Mouse (Mus musculus) midbrain, postnatal 0 days (tissue): ENCODE measurements around the gene Olfr800. TPM values are rescaled to one million over a fixed set of nuclear protein-coding genes. Genes with fewer than 3 reads are reported as not detected.

Source experiments
- ATAC-seq: fragments of 200-750 bp; cut with Nextera tagmentation; 2 replicates; pipeline ENCODE4 v1.8.0; 2017; ENCODE audit warnings: moderate number of reproducible peaks, mild to moderate bottlenecking, moderate TSS enrichment, moderate library complexity; ENCODE audit not compliant: low FRiP score
- DNase-seq: peaks from one replicate; pipeline ENCODE4 v3.0.0-alpha.2; 2015; ENCODE audit warnings: low spot score
- H3K27ac ChIP-seq: fragments of 300-500 bp; sonication (generic); 2 replicates; pipeline ENCODE4 v1.5.1; 2014; ENCODE audit warnings: low read depth, mild to moderate bottlenecking, low read length, mixed read lengths
- H3K27me3 ChIP-seq: fragments of 300-500 bp; sonication (generic); 2 replicates; pipeline ENCODE4 v1.6.1; 2014; ENCODE audit warnings: low read length, control low read depth, mixed read lengths; ENCODE audit not compliant: insufficient read depth
- H3K36me3 ChIP-seq: fragments of 300-500 bp; sonication (generic); 2 replicates; pipeline ENCODE4 v1.6.1; 2014; ENCODE audit warnings: low read length, control low read depth, mixed read lengths; ENCODE audit not compliant: insufficient read depth
- H3K4me1 ChIP-seq: fragments of 300-500 bp; sonication (generic); 2 replicates; pipeline ENCODE4 v1.6.1; 2014; ENCODE audit warnings: mild to moderate bottlenecking, control low read depth, antibody characterized with exemption, low read length, mixed read lengths; ENCODE audit not compliant: insufficient read depth
- H3K4me2 ChIP-seq: fragments of 300-500 bp; sonication (generic); 2 replicates; pipeline ENCODE4 v1.6.1; 2014; ENCODE audit warnings: low read depth, mild to moderate bottlenecking, low read length, mixed read lengths; ENCODE audit not compliant: poor library complexity, severe bottlenecking
- H3K4me3 ChIP-seq: fragments of 300-500 bp; sonication (generic); 2 replicates; pipeline ENCODE4 v1.5.1; 2014; ENCODE audit warnings: low read depth, mild to moderate bottlenecking, low read length, moderate library complexity
- H3K9ac ChIP-seq: fragments of 300-500 bp; sonication (generic); replicated peaks from 2 replicates; pipeline ENCODE4 v1.6.1; 2014; ENCODE audit warnings: mild to moderate bottlenecking, low read length, moderate library complexity, mixed read lengths; ENCODE audit not compliant: poor library complexity, severe bottlenecking
- H3K9me3 ChIP-seq: fragments of 300-500 bp; sonication (generic); 2 replicates; pipeline ENCODE4 v1.6.1; 2016; ENCODE audit warnings: low read length, control low read depth
- CTCF ChIP-seq: IDR thresholded peaks from 2 replicates; pipeline ENCODE4 v1.5.1; 2016; ENCODE audit warnings: antibody characterized with exemption, mild to moderate bottlenecking
- WGBS: fragments of 180-500 bp; shearing (Covaris S2); extraction: QIAGEN DNeasy Blood & Tissue Kit; methylation state at CpG from one replicate; pipeline ENCODE4 v1.1.7; 2014; 5-methylcytosine and 5-hydroxymethylcytosine counted together
- polyA plus RNA-seq: library from polyadenylated mRNA; unstranded; fragments of >200 nt; fragmentation: Nextera tagmentation; extraction: Ambion mirVana; gene quantifications from 2 replicates; pipeline ENCODE4 v1.2.1, GENCODE M21; 2015
- total RNA-seq: library from RNA; depleted of rRNA; stranded (reverse); fragments of >200 nt; gene quantifications from 2 replicates; pipeline ENCODE4 v1.2.3, GENCODE M21; 2014; rRNA removed

Gene Olfr800
- total RNA-seq: not detected in 2 replicates
- not detected in 2 replicates for polyA plus RNA-seq

DNA sequence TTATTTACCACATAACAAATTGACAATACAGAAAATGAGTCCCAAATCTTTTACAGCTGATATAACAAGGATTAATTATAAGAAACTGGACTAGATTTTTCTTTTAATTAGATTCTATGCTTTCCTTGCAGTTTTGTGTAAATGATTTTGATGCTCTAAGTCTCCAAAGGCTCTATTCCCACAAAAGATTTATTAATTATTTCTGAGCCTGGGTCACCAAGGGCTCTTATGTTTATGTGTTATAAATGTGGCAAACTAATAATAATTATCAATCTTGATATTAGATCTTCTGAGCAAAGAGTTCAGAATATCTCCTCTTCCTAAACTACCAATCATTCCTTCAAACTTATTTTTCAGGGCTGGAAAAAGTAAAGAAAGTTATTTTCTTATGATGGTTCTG, at the start of gene Olfr800:
Gene Olfr800, plus strand, starts transcription at position 301 of the 400 bp plus-strand sequence.
- no peaks in the 10 kb centered on the region for H3K9me3 ChIP-seq
- DNase-seq (no peak), ATAC-seq (no peak)
- H3K27me3 ChIP-seq: no peaks in the 10 kb centered on the region
- H3K9ac ChIP-seq: no peak within 1 kb of the TSS
- no peak within 1 kb of the TSS for H3K27ac ChIP-seq
- H3K4me3 ChIP-seq: no peak within 1 kb of the TSS
- H3K4me2 ChIP-seq: no peak within 1 kb of the TSS
- TF ChIP-seq CTCF: no peak
- H3K4me1 ChIP-seq: no peaks in the 10 kb centered on the region
- H3K36me3 ChIP-seq: no peaks in the 10 kb centered on the region

DNA sequence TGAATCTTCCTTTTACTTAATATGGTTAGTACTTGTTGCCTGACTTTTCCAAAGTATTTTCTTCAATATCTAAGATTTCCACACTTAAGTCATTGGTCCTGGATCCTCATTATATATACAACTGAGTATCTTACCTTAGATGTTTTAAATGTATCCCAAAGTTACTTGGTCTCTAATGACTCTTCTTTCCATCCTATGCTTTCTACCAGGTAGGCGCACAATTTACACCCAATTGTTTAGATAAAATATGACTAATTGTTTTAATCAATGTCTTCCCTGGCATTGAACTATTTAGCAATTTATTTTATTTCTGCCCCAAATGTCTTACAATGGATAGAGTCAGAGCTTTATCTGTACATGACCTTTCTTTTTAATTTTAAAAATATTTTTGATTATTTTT, 45.0 kb upstream of the Olfr800 start, which contains the start of gene Olfr796:
Gene Olfr796, minus strand, starts transcription at position 101 of the 400 bp plus-strand sequence.
- Histone ChIP-seq H3K4me1 (no peaks in the 10 kb centered on the region), H3K9ac (no peak within 1 kb of the TSS), H3K4me3 (no peak within 1 kb of the TSS), H3K27me3 (no peaks in the 10 kb centered on the region), H3K27ac (no peak within 1 kb of the TSS), H3K9me3 (no peaks in the 10 kb centered on the region), H3K4me2 (no peak within 1 kb of the TSS), H3K36me3 (no peaks in the 10 kb centered on the region)
- ATAC-seq (no peak), DNase-seq (no peak)
- WGBS: 95% methylated on average over 1 of the region's 1 CpGs
- no peak for TF ChIP-seq CTCF

GRCm38 (mm10) chr10:129621724-129622123, 35.8 kb upstream of the Olfr800 start:
- H3K4me2 ChIP-seq: no peak overlapping the region
- H3K9ac ChIP-seq: no peak overlapping the region
- 25% methylated on average over 1 of the region's 1 CpGs for WGBS
- H3K4me3 ChIP-seq: no peak overlapping the region
- H3K4me1 ChIP-seq: no peaks in the 10 kb centered on the region
- no peaks in the 10 kb centered on the region for H3K27me3 ChIP-seq
- no peak for ATAC-seq
- no peak for TF ChIP-seq CTCF
- H3K27ac ChIP-seq: no peak overlapping the region
- peak; percentile 19 for DNase-seq
- no peaks in the 10 kb centered on the region for H3K9me3 ChIP-seq
- no peaks in the 10 kb centered on the region for H3K36me3 ChIP-seq

DNA sequence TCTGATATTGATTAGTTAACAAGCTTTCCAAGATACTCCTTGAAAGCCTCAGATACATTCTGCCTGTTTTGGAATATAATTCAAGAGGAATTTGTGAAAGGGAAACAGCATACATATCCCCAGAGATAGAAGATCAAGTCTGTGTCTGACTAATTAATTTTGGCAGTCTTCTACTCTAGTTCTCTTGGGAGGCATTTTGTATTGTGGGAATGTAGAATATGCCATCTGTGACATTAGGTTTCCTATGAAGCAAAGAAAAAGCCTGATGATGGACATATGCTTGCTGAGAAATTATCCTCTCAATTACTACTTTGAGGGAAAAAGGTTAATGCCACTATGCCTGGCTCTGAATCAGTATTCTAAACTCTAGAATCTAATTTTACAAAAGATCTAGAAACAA, 34.2 kb upstream of the Olfr800 start:
- DNase-seq: peak; percentile 62
- TF ChIP-seq CTCF: no peak
- Histone ChIP-seq H3K4me3 (no peak overlapping the region), H3K4me2 (no peak overlapping the region), H3K36me3 (no peaks in the 10 kb centered on the region), H3K4me1 (no peaks in the 10 kb centered on the region), H3K9ac (no peak overlapping the region), H3K27me3 (no peaks in the 10 kb centered on the region), H3K9me3 (no peaks in the 10 kb centered on the region), H3K27ac (no peak overlapping the region)
- no peak for ATAC-seq

DNA sequence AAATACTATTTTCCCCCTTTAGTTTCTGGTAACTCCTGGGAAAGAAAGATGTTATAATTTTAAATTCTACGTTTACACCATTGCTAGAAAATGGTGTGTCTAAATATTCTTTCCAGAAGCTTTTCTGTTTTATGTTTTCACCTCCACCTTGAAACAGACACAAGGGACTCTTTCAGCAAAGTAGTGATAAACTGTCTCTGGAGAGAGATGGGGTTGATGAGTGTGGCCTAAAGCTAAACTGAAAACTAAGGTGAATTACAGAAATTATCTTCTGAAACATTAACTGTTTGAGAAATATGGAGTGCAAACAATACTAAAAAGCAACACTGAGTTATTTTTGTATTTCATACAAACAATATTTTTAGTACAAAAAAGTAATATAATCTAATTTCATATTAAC, 29.7 kb upstream of the Olfr800 start, which contains the start of gene Olfr798:
Gene Olfr798, minus strand, starts transcription at position 101 of the 400 bp plus-strand sequence.
- TF ChIP-seq CTCF: no peak
- Histone ChIP-seq H3K4me1 (no peaks in the 10 kb centered on the region), H3K36me3 (no peaks in the 10 kb centered on the region)

DNA sequence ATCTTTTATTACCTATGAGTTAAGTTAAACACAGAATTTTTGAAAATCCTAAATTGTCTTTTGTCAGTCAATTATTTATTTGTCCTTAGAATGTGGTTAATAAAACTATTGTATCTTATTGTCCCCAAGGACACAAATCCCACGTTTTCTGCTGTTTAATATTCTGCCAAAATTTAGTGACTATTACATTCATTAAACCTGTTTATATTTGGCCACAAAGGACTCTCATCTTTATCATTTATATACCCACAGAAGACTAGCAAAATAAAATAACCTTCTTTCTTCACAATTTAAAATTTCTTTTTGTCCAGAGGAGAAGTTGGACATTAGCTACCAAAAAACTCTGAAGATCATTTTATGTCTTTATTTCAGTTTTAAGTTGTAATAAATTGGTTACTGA, 20.3 kb upstream of the Olfr800 start, which contains the start of gene Olfr799:
Gene Olfr799, plus strand, starts transcription at position 301 of the 400 bp plus-strand sequence.
- TF ChIP-seq CTCF: no peak
- no peaks in the 10 kb centered on the region for H3K36me3 ChIP-seq
- H3K4me1 ChIP-seq: no peaks in the 10 kb centered on the region
- no peak within 1 kb of the TSS for H3K4me3 ChIP-seq
- no peak within 1 kb of the TSS for H3K9ac ChIP-seq
- DNase-seq: no peak
- no peak within 1 kb of the TSS for H3K27ac ChIP-seq
- ATAC-seq: no peak
- no peaks in the 10 kb centered on the region for H3K27me3 ChIP-seq
- no peak within 1 kb of the TSS for H3K4me2 ChIP-seq
- WGBS: 27% methylated on average over 1 of the region's 1 CpGs
- H3K9me3 ChIP-seq: no peaks in the 10 kb centered on the region

More for the DNA sequence above, 29.7 kb upstream of the Olfr800 start, which contains the start of gene Olfr798:
- no peak within 1 kb of the TSS for H3K9ac ChIP-seq
- WGBS: 88% methylated on average over 1 of the region's 1 CpGs
- DNase-seq (no peak), ATAC-seq (no peak)
- no peak within 1 kb of the TSS for H3K4me3 ChIP-seq
- H3K9me3 ChIP-seq: no peaks in the 10 kb centered on the region
- no peaks in the 10 kb centered on the region for H3K27me3 ChIP-seq
- H3K27ac ChIP-seq: no peak within 1 kb of the TSS
- no peak within 1 kb of the TSS for H3K4me2 ChIP-seq
